Mouse (Mus musculus) embryo, embryonic 10.5 days (tissue): ENCODE data around the gene Stard7.

ENCODE experiments used
- DNase-seq: peaks from one replicate; pipeline ENCODE4 v3.0.0-alpha.2; 2015; ENCODE audit warnings: low spot score

Stard7 gene

GRCm38 (mm10) chr2:127322671-127323285 is 52.8 kb downstream of the Stard7 start:
- DNase-seq = no peak

- no peak for DNase-seq
These were observed 53.6 kb downstream of the Stard7 start for GRCm38 (mm10) chr2:127323667-127324066.

GRCm38 (mm10) chr2:127324456-127324855 is 54.4 kb downstream of the Stard7 start:
- no peak for DNase-seq

GRCm38 (mm10) chr2:127328090-127328851 is 58.3 kb downstream of the Stard7 start:
- DNase-seq = no peak

GRCm38 (mm10) chr2:127332807-127333570 is 63.0 kb downstream of the Stard7 start:
- DNase-seq = no peak

- DNase-seq = no peak
These were observed 64.1 kb downstream of the Stard7 start for GRCm38 (mm10) chr2:127333945-127334603.

- no peak for DNase-seq
These were observed 65.1 kb downstream of the Stard7 start for GRCm38 (mm10) chr2:127335078-127335541.

- peak; percentile 65 for DNase-seq
These were observed 65.9 kb downstream of the Stard7 start, which contains the start of gene Dusp2 for GRCm38 (mm10) chr2:127335767-127336496. Gene Dusp2 (plus strand): TSS chr2:127336159.

GRCm38 (mm10) chr2:127336497-127336832 is 66.4 kb downstream of the Stard7 start:
- peak; percentile 16 for DNase-seq

GRCm38 (mm10) chr2:127336885-127337284 is 66.9 kb downstream of the Stard7 start:
- no peak for DNase-seq

- no peak for DNase-seq
These were observed 67.5 kb downstream of the Stard7 start for GRCm38 (mm10) chr2:127337531-127337930.

GRCm38 (mm10) chr2:127338012-127338411 is 68.0 kb downstream of the Stard7 start:
- DNase-seq = no peak

GRCm38 (mm10) chr2:127338416-127338815 is 68.4 kb downstream of the Stard7 start, which contains the start of gene Astl:
Gene Astl (plus strand): TSS chr2:127338639.
- no peak for DNase-seq

- DNase-seq = no peak
These were observed 68.8 kb downstream of the Stard7 start for GRCm38 (mm10) chr2:127338833-127339232.

GRCm38 (mm10) chr2:127339262-127339661 is 69.2 kb downstream of the Stard7 start:
- no peak for DNase-seq

GRCm38 (mm10) chr2:127341159-127341558 is 71.1 kb downstream of the Stard7 start:
- DNase-seq = peak; percentile 82

- DNase-seq = no peak
These were observed 76.3 kb downstream of the Stard7 start for GRCm38 (mm10) chr2:127346334-127346733.

- no peak for DNase-seq
These were observed 77.3 kb downstream of the Stard7 start for GRCm38 (mm10) chr2:127347147-127347985.
